ENCODE assay signal across 17 mouse cellular contexts in the genomic region with DNA sequence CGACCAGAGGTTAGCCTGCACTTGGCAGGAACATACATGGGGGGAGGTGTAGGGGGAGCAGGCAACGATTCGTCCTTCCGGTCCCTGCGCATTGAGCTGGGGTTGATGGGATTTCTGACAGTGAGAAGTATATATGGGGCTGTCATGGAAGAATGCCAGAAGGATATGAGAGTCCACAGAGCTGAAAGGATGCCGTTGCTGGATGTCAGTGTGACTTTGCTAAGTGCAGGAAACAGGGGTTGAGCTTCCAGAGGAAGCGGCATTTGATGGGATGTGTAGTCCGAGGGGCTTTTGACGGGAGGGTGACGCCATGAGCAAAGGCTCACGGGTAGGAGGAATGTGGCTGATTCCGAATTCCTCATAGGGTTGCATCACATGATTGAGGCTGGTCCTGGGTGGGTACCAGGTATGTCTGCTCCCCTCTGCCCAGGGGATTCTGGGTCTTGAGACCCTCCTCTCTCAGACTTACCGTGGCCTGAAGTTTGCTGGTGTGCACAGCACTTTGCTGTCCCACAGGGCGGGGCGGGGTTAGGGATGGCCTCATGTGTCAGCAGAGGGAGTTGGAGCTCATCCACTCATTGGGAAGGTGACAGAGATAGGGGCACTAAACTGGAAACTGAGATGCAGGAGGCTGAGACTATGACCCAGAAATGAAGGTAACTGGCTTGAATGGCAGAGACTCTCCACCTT. TPM values are rescaled to one million over a fixed set of nuclear protein-coding genes. Genes with fewer than 3 reads are reported as not detected.
DNase-seq lines count a peak whose midpoint lies in the region; ATAC-seq and TF ChIP-seq lines count a peak whose summit lies in the region.
"Had no signal": no experiment of that assay in that cellular context is flagged by ENCODE, and none has a peak within 500 bp of the region (broad histone marks: within the 10 kb centered on the region; RNA-seq: fewer than 3 reads in every experiment).

No protein-coding gene starts in this region.

- DNase-seq in kidney, postnatal 0 days (ENCODE audit: low spot score), result peak; percentile 65
- no peak for DNase-seq in kidney, postnatal 25 days
- no peak for DNase-seq in lung, postnatal 25 days (ENCODE audit: low spot score)
- no peak for DNase-seq in ovary, adult 18-20 months (ENCODE audit: low spot score)
- DNase-seq: adrenal gland, postnatal 36 days; cerebellum, adult 8-10 months; liver, embryonic 13.5 days; retina, postnatal 1 day; thymus, postnatal 14 days had no signal

- TF ChIP-seq CTCF in kidney, postnatal 0 days (IDR thresholded peaks at IDR 0.05; ENCODE audit: low read depth), result no peak

- H3K9me3 ChIP-seq in heart, embryonic 15.5 days (replicated peaks), result no peaks in the 10 kb centered on the region
- no peaks in the 10 kb centered on the region for H3K9me3 ChIP-seq in heart, embryonic 11.5 days (replicated peaks; ENCODE audit: control insufficient read depth, low read length)
- H3K9me3 ChIP-seq in kidney, postnatal 0 days (replicated peaks; ENCODE audit: low read length), result no peaks in the 10 kb centered on the region
- H3K9me3 ChIP-seq in lung, embryonic 16.5 days (ENCODE audit: control insufficient read depth, low read length), result no peaks in the 10 kb centered on the region
- H3K9me3 ChIP-seq: forebrain, embryonic 13.5 days; limb, embryonic 12.5 days; liver, embryonic 13.5 days had no signal

- H3K4me1 ChIP-seq in heart, embryonic 15.5 days (replicated peaks), result peaks cover 6% of the 10 kb centered on the region
- no peaks in the 10 kb centered on the region for H3K4me1 ChIP-seq in heart, embryonic 11.5 days (ENCODE audit: control insufficient read depth, insufficient read depth, low read length)
- H3K4me1 ChIP-seq in kidney, postnatal 0 days (replicated peaks; ENCODE audit: insufficient read depth, low read length), result no peaks in the 10 kb centered on the region; the same call in 1 of the 2 replicates
- peaks cover 7% of the 10 kb centered on the region; the same call in 1 of the 2 replicates for H3K4me1 ChIP-seq in lung, embryonic 16.5 days (replicated peaks; ENCODE audit: control insufficient read depth, insufficient read depth, low read length)
- H3K4me1 ChIP-seq: forebrain, embryonic 13.5 days; liver, embryonic 13.5 days had no signal

- H3K4me3 ChIP-seq in heart, embryonic 15.5 days, result no peak overlapping the region
- no peak overlapping the region for H3K4me3 ChIP-seq in heart, embryonic 11.5 days (ENCODE audit: low read depth, low read length)
- no peak overlapping the region for H3K4me3 ChIP-seq in kidney, postnatal 0 days (replicated peaks; ENCODE audit: low read depth, low read length)
- H3K4me3 ChIP-seq in lung, embryonic 16.5 days (ENCODE audit: low read length), result peak overlapping the region; percentile 16; the same call in 1 of the 2 replicates
- H3K4me3 ChIP-seq: erythroblast, embryonic 14.5 days; forebrain, embryonic 13.5 days; limb, embryonic 12.5 days; liver, embryonic 13.5 days had no signal

- no peak overlapping the region for H3K27ac ChIP-seq in heart, embryonic 15.5 days
- no peak overlapping the region for H3K27ac ChIP-seq in heart, embryonic 11.5 days (ENCODE audit: low read depth, low read length)
- no peak overlapping the region for H3K27ac ChIP-seq in kidney, postnatal 0 days
- no peak overlapping the region for H3K27ac ChIP-seq in lung, embryonic 16.5 days (ENCODE audit: low read length)
- H3K27ac ChIP-seq: forebrain, embryonic 13.5 days; limb, embryonic 12.5 days; liver, embryonic 13.5 days had no signal

- no peaks in the 10 kb centered on the region for H3K36me3 ChIP-seq in heart, embryonic 15.5 days
- H3K36me3 ChIP-seq in heart, embryonic 11.5 days (ENCODE audit: control insufficient read depth, insufficient read depth, low read length), result no peaks in the 10 kb centered on the region
- H3K36me3 ChIP-seq in kidney, postnatal 0 days (ENCODE audit: insufficient read depth, low read length), result no peaks in the 10 kb centered on the region
- H3K36me3 ChIP-seq in lung, embryonic 16.5 days (ENCODE audit: control insufficient read depth, insufficient read depth, low read length), result no peaks in the 10 kb centered on the region
- H3K36me3 ChIP-seq: limb, embryonic 12.5 days; liver, embryonic 13.5 days had no signal

- H3K9ac ChIP-seq in heart, embryonic 15.5 days, result no peak overlapping the region
- H3K9ac ChIP-seq in heart, embryonic 11.5 days (ENCODE audit: low read depth, low read length), result no peak overlapping the region
- no peak overlapping the region for H3K9ac ChIP-seq in kidney, postnatal 0 days (ENCODE audit: low read depth, low read length)
- H3K9ac ChIP-seq in lung, embryonic 16.5 days (ENCODE audit: low read length), result no peak overlapping the region
- H3K9ac ChIP-seq: forebrain, embryonic 13.5 days; limb, embryonic 12.5 days; liver, embryonic 13.5 days had no signal

- 48% methylated on average over 15 of the region's 15 CpGs for WGBS in heart, embryonic 15.5 days
- 69% methylated on average over 15 of the region's 15 CpGs for WGBS in heart, embryonic 11.5 days (ENCODE audit: insufficient replicate concordance)
- 59% methylated on average over 15 of the region's 15 CpGs for WGBS in kidney, postnatal 0 days
- 40% methylated on average over 15 of the region's 15 CpGs for WGBS in lung, embryonic 16.5 days

- H3K27me3 ChIP-seq in heart, embryonic 15.5 days, result no peaks in the 10 kb centered on the region
- H3K27me3 ChIP-seq in heart, embryonic 11.5 days (ENCODE audit: control insufficient read depth, insufficient read depth, low read length), result no peaks in the 10 kb centered on the region
- no peaks in the 10 kb centered on the region for H3K27me3 ChIP-seq in kidney, postnatal 0 days (ENCODE audit: insufficient read depth, low read length)
- no peaks in the 10 kb centered on the region for H3K27me3 ChIP-seq in lung, embryonic 16.5 days (ENCODE audit: control insufficient read depth, insufficient read depth, low read depth, low read length)
- H3K27me3 ChIP-seq: forebrain, embryonic 13.5 days; limb, embryonic 12.5 days; liver, embryonic 13.5 days had no signal

- H3K4me2 ChIP-seq in heart, embryonic 15.5 days, result peak overlapping the region; percentile 29
- H3K4me2 ChIP-seq in heart, embryonic 11.5 days, result no peak overlapping the region
- H3K4me2 ChIP-seq in kidney, postnatal 0 days (ENCODE audit: low read length), result peak overlapping the region; percentile 7; the same call in 1 of the 2 replicates
- H3K4me2 ChIP-seq in lung, embryonic 16.5 days (ENCODE audit: low read depth, low read length), result peak overlapping the region; percentile 40
- H3K4me2 ChIP-seq: forebrain, embryonic 13.5 days; limb, embryonic 12.5 days; liver, embryonic 13.5 days; midbrain, embryonic 11.5 days had no signal

- ATAC-seq in heart, embryonic 15.5 days (replicated peaks; ENCODE audit: insufficient number of reproducible peaks, insufficient read depth, low FRiP score, low read depth), result no peak
- no peak for ATAC-seq in heart, embryonic 11.5 days (replicated peaks; ENCODE audit: insufficient number of reproducible peaks, low FRiP score, low TSS enrichment)
- no peak for ATAC-seq in kidney, postnatal 0 days (replicated peaks; ENCODE audit: low FRiP score, low read depth)
- ATAC-seq in lung, embryonic 16.5 days (ENCODE audit: low read depth), result peak; percentile 75
- ATAC-seq: forebrain, embryonic 13.5 days; inflammation-experienced regulatory T-cells, adult 6 months had no signal

RNA-seq across cellular contexts. Expression of gene Fat2, which starts 21.9 kb away (rescaled TPM):
- 0.03 and 0.22 TPM in 2 replicates for polyA plus RNA-seq in heart, embryonic 15.5 days (2015; fragmentation: Nextera tagmentation; extraction: Ambion mirVana)
- polyA plus RNA-seq in heart, embryonic 11.5 days (2014; fragmentation: Nextera tagmentation; extraction: Ambion mirVana), result not detected in 2 replicates
- 0.05 and 0.08 TPM in 2 replicates for polyA plus RNA-seq in kidney, postnatal 0 days (2015; fragmentation: Nextera tagmentation; extraction: Ambion mirVana)
- 0.49 and 0.68 TPM in 2 replicates for polyA plus RNA-seq in lung, embryonic 16.5 days (2015; fragmentation: Nextera tagmentation; extraction: Ambion mirVana)
- polyA plus RNA-seq: erythroblast, embryonic 14.5 days; forebrain, embryonic 13.5 days; inflammation-experienced regulatory T-cells, adult 6 months; liver, embryonic 13.5 days had no signal
